Mouse (Mus musculus) midbrain, embryonic 16.5 days (tissue): Measurements from ENCODE around the gene Rpl41. TPM values are rescaled to one million over a fixed set of nuclear protein-coding genes. Genes with fewer than 3 reads are reported as not detected.
"Not testable (repeated sequence)": the region's sequence is repeated elsewhere in the genome, so short reads cannot be mapped to it uniquely, and the experiment has no call there.

Source experiments
- ATAC-seq: fragments of 200-750 bp; cut with Nextera tagmentation; 2 replicates; pipeline ENCODE4 v1.8.0; 2017; ENCODE audit warnings: moderate TSS enrichment
- H3K27ac ChIP-seq: fragments of 300-500 bp; sonication (generic); 2 replicates; pipeline ENCODE4 v1.5.1; 2014; ENCODE audit warnings: mild to moderate bottlenecking, low read length, mixed read lengths
- H3K27me3 ChIP-seq: fragments of 300-500 bp; sonication (generic); 2 replicates; pipeline ENCODE4 v1.6.1; 2014; ENCODE audit warnings: low read depth, low read length, mixed read lengths; ENCODE audit not compliant: control insufficient read depth, insufficient read depth
- H3K36me3 ChIP-seq: fragments of 300-500 bp; sonication (generic); 2 replicates; pipeline ENCODE4 v1.6.1; 2014; ENCODE audit warnings: mild to moderate bottlenecking, low read length, moderate library complexity, mixed read lengths; ENCODE audit not compliant: control insufficient read depth, insufficient read depth
- H3K4me1 ChIP-seq: fragments of 300-500 bp; sonication (generic); 2 replicates; pipeline ENCODE4 v1.6.1; 2014; ENCODE audit warnings: mild to moderate bottlenecking, low read length, mixed read lengths; ENCODE audit not compliant: control insufficient read depth, insufficient read depth
- H3K4me2 ChIP-seq: fragments of 300-500 bp; sonication (generic); 2 replicates; pipeline ENCODE4 v1.6.1; 2014; ENCODE audit warnings: mild to moderate bottlenecking, low read length, mixed read lengths
- H3K4me3 ChIP-seq: fragments of 300-500 bp; sonication (generic); 2 replicates; pipeline ENCODE4 v1.5.1; 2014; ENCODE audit warnings: low read depth, mild to moderate bottlenecking, low read length, moderate library complexity, mixed read lengths
- H3K9ac ChIP-seq: fragments of 300-500 bp; sonication (generic); 2 replicates; pipeline ENCODE4 v1.6.1; 2014; ENCODE audit warnings: low read depth, low read length, mixed read lengths
- H3K9me3 ChIP-seq: fragments of 300-500 bp; sonication (generic); replicated peaks from 2 replicates; pipeline ENCODE4 v1.6.1; 2014; ENCODE audit warnings: mild to moderate bottlenecking, low read length, mixed read lengths; ENCODE audit not compliant: control insufficient read depth, poor library complexity, severe bottlenecking
- WGBS: fragments of 180-500 bp; shearing (Covaris S2); extraction: QIAGEN DNeasy Blood & Tissue Kit; methylation state at CpG from one replicate; pipeline ENCODE4 v1.1.7; 2014; 5-methylcytosine and 5-hydroxymethylcytosine counted together
- polyA plus RNA-seq: library from polyadenylated mRNA; unstranded; fragments of >200 nt; fragmentation: Nextera tagmentation; extraction: Ambion mirVana; gene quantifications from 2 replicates; pipeline ENCODE4 v1.2.1, GENCODE M21; 2015

Rpl41 gene
- polyA plus RNA-seq, 1 experiment from 2014 or later, result 1,924 TPM

DNA sequence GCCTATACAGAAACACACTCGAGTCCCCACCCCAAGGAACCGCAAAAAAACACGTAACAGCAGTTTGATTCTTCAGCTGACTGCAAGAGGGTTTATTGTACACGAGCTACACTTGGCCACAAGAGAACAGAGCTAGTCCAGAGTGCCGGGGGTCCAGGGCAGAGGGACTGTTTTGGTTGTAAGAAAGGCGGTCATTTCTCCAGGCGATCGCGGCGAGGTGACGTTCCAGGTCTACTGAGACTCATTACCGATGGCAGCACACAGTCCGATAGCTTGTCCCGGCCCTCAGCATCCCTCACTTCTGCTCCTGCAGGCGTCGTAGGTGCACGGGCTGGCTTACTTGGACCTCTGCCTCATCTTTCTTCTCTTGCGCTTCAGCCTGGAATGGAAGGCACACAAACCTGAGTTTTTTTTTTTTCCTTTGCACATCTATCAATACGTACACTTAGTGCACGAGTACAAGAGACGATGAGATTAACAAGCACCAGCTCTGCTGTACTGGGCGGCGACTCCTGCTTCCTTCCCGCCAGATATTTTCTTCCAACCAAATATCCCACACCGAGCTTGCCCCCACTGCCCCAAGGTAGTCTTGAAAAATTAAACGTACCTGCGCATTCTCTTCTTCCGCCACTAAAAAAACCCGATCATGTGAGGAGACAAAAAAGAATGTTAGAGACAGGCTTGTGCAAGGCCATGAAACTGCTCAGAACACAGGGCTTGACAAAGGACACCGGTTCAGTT is 884 bp downstream of the Rpl41 start:
- peak; percentile 5; the same call in 1 of the 2 replicates for ATAC-seq

DNA sequence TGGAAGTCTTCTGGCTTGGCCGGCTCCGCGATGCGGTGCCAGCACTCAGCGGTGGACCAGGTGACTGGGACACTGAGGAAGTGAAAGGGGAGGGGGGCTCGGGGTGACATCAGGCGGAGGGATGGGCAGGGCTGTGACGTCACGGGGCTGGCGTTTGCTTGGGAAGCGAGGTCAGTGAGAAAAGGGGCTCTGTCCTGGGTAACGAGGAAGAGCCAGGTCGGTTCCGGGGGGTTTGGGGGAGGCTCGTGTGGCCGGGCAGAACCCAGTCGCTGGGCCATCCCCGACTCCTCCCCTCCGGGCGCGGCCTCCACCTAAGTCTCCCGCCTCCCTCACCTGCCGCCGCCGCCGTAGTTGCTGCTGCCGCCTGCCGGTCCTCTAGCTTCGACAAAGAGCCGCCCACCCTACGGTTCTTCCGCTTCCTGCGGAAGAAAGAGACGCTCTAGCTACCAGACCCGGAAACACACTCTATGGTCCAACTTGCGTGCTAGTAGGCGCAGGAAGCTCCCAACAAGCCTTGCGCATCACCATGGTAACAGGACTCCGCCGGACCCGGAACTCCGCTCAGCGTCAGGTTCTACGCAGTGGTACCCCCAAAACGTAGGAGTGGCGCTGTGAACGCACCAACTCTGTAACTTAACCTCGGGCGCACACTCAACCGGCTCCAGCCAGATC is 1.6 kb downstream of the Rpl41 start, which contains the start of gene Zc3h10:
TSS of gene Zc3h10 (minus strand) at position 414 of the 672 bp plus-strand sequence.
- no peaks in the 10 kb centered on the region for H3K9me3 ChIP-seq
- no peaks in the 10 kb centered on the region for H3K27me3 ChIP-seq
- H3K27ac ChIP-seq, result peak within 1 kb of the TSS; percentile 96
- peaks cover 13% of the 10 kb centered on the region for H3K4me1 ChIP-seq
- peaks cover 14% of the 10 kb centered on the region for H3K36me3 ChIP-seq
- whole genome bisulfite sequencing, result under 1% methylated on average over 42 of the region's 50 CpGs
- peak within 1 kb of the TSS; percentile 83 for H3K9ac ChIP-seq
- H3K4me2 ChIP-seq, result peak within 1 kb of the TSS; percentile 84
- peak; percentile 91 for ATAC-seq
- H3K4me3 ChIP-seq, result peak within 1 kb of the TSS; percentile 60

More for the DNA sequence above, 884 bp downstream of the Rpl41 start:
- Histone ChIP-seq H3K9ac (peak overlapping the region; percentile 78), H3K36me3 (peaks cover 12% of the 10 kb centered on the region), H3K4me3 (peak overlapping the region; percentile 60), H3K27ac (peak overlapping the region; percentile 96), H3K4me2 (peak overlapping the region; percentile 84), H3K4me1 (peaks cover 13% of the 10 kb centered on the region)
- H3K9me3 ChIP-seq, H3K27me3 ChIP-seq: not testable (repeated sequence)
- under 1% methylated on average over 25 of the region's 30 CpGs for WGBS

DNA sequence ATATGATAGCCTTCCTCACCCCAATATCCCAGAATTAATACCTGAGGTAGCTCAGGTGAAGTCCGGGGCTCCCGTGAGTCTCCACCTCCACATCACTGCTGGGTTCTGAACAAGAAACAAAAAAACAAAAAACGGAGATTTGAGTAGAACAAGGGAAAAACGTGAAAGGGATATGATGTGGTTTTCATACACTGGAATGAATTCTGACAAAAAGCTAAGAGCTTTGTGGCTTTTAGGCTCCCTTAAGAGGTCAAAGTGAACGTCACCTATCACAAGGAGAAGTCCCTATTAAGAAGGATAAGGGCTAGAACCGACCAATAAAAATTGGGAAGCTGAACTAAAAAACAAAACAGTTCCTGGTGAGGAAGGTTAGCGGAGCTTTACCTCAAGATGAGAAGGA is 2.3 kb downstream of the Rpl41 start:
- Histone ChIP-seq H3K9ac (peak overlapping the region; percentile 83), H3K9me3 (no peaks in the 10 kb centered on the region), H3K4me3 (peak overlapping the region; percentile 60), H3K27me3 (no peaks in the 10 kb centered on the region), H3K4me1 (peaks cover 13% of the 10 kb centered on the region), H3K4me2 (peak overlapping the region; percentile 84), H3K36me3 (peaks cover 18% of the 10 kb centered on the region), H3K27ac (peak overlapping the region; percentile 96)
- ATAC-seq, result no peak
- WGBS, result 25% methylated on average over 7 of the region's 7 CpGs

DNA sequence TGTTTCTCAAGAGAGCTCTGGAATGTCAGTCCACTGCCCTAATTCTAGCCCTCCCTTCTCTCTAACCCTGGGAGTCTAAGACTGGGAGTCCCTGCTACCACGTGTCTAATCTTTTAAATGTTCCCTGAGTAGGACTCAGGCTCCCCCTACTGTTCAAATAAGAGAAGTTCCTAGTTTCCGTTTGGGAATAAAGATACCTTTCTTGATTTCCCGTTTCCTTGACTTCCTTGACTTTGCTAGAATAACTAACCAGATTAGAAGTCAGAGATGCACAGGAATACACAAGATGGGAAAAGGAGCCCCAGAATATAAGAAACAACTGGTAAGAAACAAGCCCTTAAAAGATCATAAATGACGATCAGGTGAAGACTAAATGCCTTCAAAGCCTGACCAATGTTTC is 2.7 kb downstream of the Rpl41 start:
- H3K4me1 ChIP-seq, result peaks cover 13% of the 10 kb centered on the region
- H3K4me2 ChIP-seq, result peak overlapping the region; percentile 84
- H3K4me3 ChIP-seq, result peak overlapping the region; percentile 60
- H3K9ac ChIP-seq, result peak overlapping the region; percentile 83
- H3K9me3 ChIP-seq, result no peaks in the 10 kb centered on the region
- H3K36me3 ChIP-seq, result peaks cover 18% of the 10 kb centered on the region
- no peaks in the 10 kb centered on the region for H3K27me3 ChIP-seq
- WGBS, result 15% methylated on average over 4 of the region's 4 CpGs
- peak overlapping the region; percentile 96 for H3K27ac ChIP-seq
- ATAC-seq, result no peak

GRCm38 (mm10) chr10:128545570-128545898 is 3.6 kb downstream of the Rpl41 start:
- H3K27ac ChIP-seq, result no peak overlapping the region
- no peak overlapping the region for H3K9ac ChIP-seq
- H3K4me3 ChIP-seq, result no peak overlapping the region
- ATAC-seq, result no peak
- H3K27me3 ChIP-seq, result no peaks in the 10 kb centered on the region
- H3K36me3 ChIP-seq, result peaks cover 18% of the 10 kb centered on the region
- peaks cover 13% of the 10 kb centered on the region for H3K4me1 ChIP-seq
- WGBS, result 92% methylated on average over 3 of the region's 3 CpGs
- no peaks in the 10 kb centered on the region for H3K9me3 ChIP-seq
- no peak overlapping the region for H3K4me2 ChIP-seq

DNA sequence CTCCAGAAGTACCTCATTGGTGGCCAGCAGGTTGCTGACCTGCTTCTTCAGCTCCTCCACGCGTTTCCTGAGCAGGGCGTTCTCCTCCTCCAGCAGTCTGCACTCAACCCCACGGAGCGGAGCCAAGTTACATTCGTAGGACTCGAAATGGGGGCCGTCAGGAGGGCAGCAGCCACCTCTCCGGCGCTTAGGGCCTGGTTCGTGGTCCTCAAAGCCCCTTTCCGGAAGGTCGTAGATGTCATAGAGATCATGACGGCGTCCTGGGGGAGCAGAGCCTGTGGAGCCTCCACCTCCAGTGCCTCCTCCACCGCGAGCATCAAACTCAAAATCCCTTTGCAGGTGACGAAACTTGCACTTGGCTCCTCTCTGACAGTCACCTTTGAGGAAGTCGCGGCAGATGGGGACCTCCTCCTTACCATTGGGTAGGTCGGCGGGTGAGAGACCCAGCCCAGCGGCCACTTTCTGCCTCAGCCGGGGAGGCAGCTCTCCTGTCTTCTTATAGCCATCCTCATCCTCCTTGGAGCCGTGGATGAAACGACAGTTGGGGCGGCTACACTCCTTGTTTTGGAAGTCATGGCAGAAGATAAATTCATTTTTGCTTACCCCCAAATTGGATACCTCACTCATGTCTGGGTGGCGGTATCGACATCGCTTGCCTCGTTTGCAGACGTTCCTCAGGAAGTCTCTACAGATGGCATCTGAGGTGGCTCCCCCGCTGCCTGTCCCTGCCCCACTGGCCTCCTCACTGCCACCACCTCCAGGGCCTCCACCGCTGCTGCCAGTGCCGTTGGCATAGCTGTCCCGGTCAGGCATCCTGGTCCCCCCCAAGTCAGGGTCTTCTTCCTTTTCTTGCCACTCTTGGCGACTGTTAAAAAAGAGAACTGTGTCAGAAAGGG is 4.2 kb downstream of the Rpl41 start:
- Histone ChIP-seq H3K4me1 (peaks cover 13% of the 10 kb centered on the region), H3K4me2 (no peak overlapping the region), H3K27ac (no peak overlapping the region), H3K9ac (no peak overlapping the region), H3K4me3 (no peak overlapping the region), H3K9me3 (no peaks in the 10 kb centered on the region), H3K36me3 (peaks cover 18% of the 10 kb centered on the region), H3K27me3 (no peaks in the 10 kb centered on the region)
- WGBS, result 96% methylated on average over 37 of the region's 37 CpGs
- ATAC-seq, result no peak

DNA sequence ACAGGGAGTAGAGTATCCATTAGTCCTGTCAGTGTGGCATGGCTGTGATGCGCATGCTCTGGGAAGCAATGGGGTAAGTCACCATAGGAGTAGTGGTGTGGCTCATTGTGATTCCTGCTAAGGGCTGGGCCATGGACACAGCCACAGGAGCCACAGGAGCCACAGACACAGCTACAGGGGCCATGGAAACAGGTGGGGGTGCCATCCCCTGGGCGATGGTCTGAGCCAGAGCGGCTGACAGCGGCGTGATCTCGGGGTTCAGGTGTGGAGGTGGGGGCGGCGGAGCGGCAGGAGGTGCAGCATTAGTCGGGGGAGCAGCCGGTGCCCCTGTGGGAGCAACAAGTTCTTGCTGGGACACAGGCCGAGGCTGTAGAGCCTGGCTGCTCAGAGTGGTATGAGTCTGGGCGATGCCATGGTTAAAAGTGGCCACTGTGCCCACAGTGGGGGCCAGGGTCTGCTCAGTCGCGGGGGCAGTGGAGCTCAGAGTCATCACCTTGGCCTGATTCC is 4.9 kb downstream of the Rpl41 start:
- Histone ChIP-seq H3K9ac (no peak overlapping the region), H3K4me2 (no peak overlapping the region), H3K4me3 (no peak overlapping the region), H3K9me3 (no peaks in the 10 kb centered on the region), H3K27me3 (no peaks in the 10 kb centered on the region), H3K4me1 (peaks cover 13% of the 10 kb centered on the region), H3K27ac (no peak overlapping the region), H3K36me3 (peaks cover 18% of the 10 kb centered on the region)
- no peak for ATAC-seq
- 95% methylated on average over 15 of the region's 15 CpGs for WGBS

DNA sequence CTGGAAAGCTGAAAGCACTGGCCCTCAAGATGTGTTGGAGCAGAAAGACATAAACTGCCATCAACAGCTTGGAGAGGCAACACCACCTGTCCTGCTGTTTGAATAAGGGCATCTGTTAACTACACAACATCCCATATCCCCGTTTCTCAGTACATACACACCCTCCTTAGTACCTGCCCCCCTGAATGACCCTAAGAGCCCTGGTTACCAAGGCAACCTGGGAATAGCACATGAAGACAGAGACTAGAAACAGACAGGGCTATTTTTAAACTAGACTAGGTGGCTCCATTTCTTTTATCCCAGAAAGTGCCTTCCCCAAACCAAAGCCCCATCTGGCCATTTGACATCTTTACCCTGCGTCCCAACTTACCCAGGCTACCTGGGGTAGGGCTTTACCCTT is 6.0 kb downstream of the Rpl41 start:
- Histone ChIP-seq H3K4me2 (no peak overlapping the region), H3K4me1 (peaks cover 13% of the 10 kb centered on the region), H3K9me3 (no peaks in the 10 kb centered on the region), H3K9ac (no peak overlapping the region), H3K27ac (no peak overlapping the region), H3K36me3 (peaks cover 18% of the 10 kb centered on the region), H3K4me3 (no peak overlapping the region), H3K27me3 (no peaks in the 10 kb centered on the region)
- ATAC-seq, result no peak
- WGBS, result 73% methylated on average over 2 of the region's 2 CpGs
